In the genomic region with DNA sequence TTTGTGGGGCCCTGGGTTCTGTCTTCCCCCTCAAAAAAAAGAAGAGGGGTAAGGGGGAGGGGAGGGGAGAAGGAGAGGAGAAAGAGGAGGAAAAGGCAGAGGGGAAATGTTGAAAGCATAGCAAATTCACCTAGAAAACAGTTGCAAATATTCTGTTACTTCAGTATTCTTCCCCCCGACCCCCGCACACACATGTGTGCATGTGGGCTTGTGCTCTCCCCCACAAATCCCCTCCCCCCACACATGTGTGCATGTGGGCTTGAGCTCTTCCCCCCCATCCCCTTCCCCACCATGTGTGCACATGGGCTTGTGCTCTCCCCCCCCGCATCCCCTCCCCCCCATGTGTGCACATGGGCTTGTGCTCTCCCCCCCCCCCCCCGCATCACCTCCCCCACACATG, we compare ENCODE assay signal across 3 mouse cellular contexts. TPM values are rescaled to one million over a fixed set of nuclear protein-coding genes. Genes with fewer than 3 reads are reported as not detected.
"Had no signal": no experiment of that assay in that cellular context is flagged by ENCODE, and none has a peak within 500 bp of the region (broad histone marks: within the 10 kb centered on the region; RNA-seq: fewer than 3 reads in every experiment).

No protein-coding gene starts in this region.

RNA-seq across cellular contexts. Expression of gene Sytl3, which starts 30.5 kb away (rescaled TPM):
- polyA plus RNA-seq: heart, embryonic 13.5 days; limb, embryonic 10.5 days; limb, embryonic 12.5 days had no signal
